ENCODE assay signal across 10 mouse cellular contexts in the genomic region with DNA sequence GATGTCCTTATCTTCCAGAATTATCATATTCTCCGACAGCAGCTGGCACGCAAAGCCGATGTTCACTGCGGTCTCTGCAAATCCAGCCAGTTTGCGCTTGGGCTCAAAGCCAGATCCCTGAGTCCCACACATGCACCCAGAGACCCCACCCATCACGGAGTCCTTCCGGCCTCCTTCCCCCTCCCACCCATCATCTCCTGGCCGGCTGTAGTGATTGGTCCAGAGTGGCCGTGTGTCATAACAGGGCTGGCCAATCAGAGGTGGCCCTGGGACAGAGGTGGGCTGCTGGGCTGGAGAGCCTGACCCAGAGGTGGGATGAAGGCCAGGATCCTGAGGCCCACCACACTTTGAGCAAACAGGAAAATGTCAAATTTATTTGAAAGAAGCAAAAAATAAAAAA. TPM values are rescaled to one million over a fixed set of nuclear protein-coding genes. Genes with fewer than 3 reads are reported as not detected.
DNase-seq lines count a peak whose midpoint lies in the region; ATAC-seq and TF ChIP-seq lines count a peak whose summit lies in the region.
"Had no signal": no experiment of that assay in that cellular context is flagged by ENCODE, and none has a peak within 500 bp of the region (broad histone marks: within the 10 kb centered on the region; RNA-seq: fewer than 3 reads in every experiment).

No protein-coding gene starts in this region.

- no peak for DNase-seq in forebrain, embryonic 10.5 days (ENCODE audit: extremely low spot score, low spot score)
- DNase-seq in forebrain, postnatal 0 days = peak; percentile 23
- peak; percentile 50 for DNase-seq in midbrain, embryonic 10.5 days (ENCODE audit: low spot score)
- no peak for DNase-seq in left cerebral cortex, adult 8-10 months (ENCODE audit: low spot score in 2 of 2)
- no peak for DNase-seq in cerebellum, adult 11 months

- no peak overlapping the region; the same call in 1 of the 2 replicates for H3K4me2 ChIP-seq in forebrain, embryonic 15.5 days (replicated peaks)
- no peak overlapping the region for H3K4me2 ChIP-seq in forebrain, postnatal 0 days (ENCODE audit: low read depth)

- no peak for TF ChIP-seq CTCF in ES-Bruce4 (IDR thresholded peaks at IDR 0.05; ENCODE audit: low read depth, low read length)
- TF ChIP-seq CTCF in forebrain, postnatal 0 days (IDR thresholded peaks at IDR 0.05; ENCODE audit: low read depth) = no peak

- H3K27ac ChIP-seq in forebrain, embryonic 10.5 days = no peak overlapping the region
- no peak overlapping the region for H3K27ac ChIP-seq in forebrain, embryonic 15.5 days (replicated peaks)
- no peak overlapping the region for H3K27ac ChIP-seq in ES-Bruce4 (ENCODE audit: insufficient read depth, low read length)
- H3K27ac ChIP-seq in forebrain, postnatal 0 days (ENCODE audit: low read depth, low read length) = no peak overlapping the region
- H3K27ac ChIP-seq in midbrain, embryonic 10.5 days (replicated peaks) = no peak overlapping the region; the same call in 1 of the 2 replicates
- H3K27ac ChIP-seq: macrophage had no signal

- peak overlapping the region; percentile 35 for H3K4me3 ChIP-seq in forebrain, embryonic 10.5 days
- H3K4me3 ChIP-seq in forebrain, embryonic 15.5 days = no peak overlapping the region
- peak overlapping the region; percentile 46 for H3K4me3 ChIP-seq in ES-Bruce4 (ENCODE audit: low read depth, low read length)
- no peak overlapping the region for H3K4me3 ChIP-seq in forebrain, postnatal 0 days (ENCODE audit: low read depth, low read length)
- peak overlapping the region; percentile 42 for H3K4me3 ChIP-seq in midbrain, embryonic 10.5 days

- H3K4me1 ChIP-seq in forebrain, embryonic 10.5 days = peaks cover 10% of the 10 kb centered on the region
- H3K4me1 ChIP-seq in forebrain, embryonic 15.5 days = no peaks in the 10 kb centered on the region
- H3K4me1 ChIP-seq in ES-Bruce4 (ENCODE audit: control insufficient read depth, insufficient read depth, low read length) = no peaks in the 10 kb centered on the region
- no peaks in the 10 kb centered on the region for H3K4me1 ChIP-seq in forebrain, postnatal 0 days (ENCODE audit: insufficient read depth)
- H3K4me1 ChIP-seq in midbrain, embryonic 10.5 days = peaks cover 9% of the 10 kb centered on the region

- ATAC-seq in forebrain, embryonic 15.5 days (replicated peaks) = no peak
- ATAC-seq in forebrain, postnatal 0 days = peak; percentile 68
- ATAC-seq in granulocyte monocyte progenitor cell, adult 5-6 weeks (replicated peaks; ENCODE audit: poor library complexity, severe bottlenecking) = no peak

- H3K9ac ChIP-seq in forebrain, embryonic 15.5 days (replicated peaks) = no peak overlapping the region
- H3K9ac ChIP-seq in ES-Bruce4 (ENCODE audit: low read depth, poor library complexity, severe bottlenecking) = no peak overlapping the region
- no peak overlapping the region for H3K9ac ChIP-seq in forebrain, postnatal 0 days

- WGBS in forebrain, embryonic 10.5 days = 27% methylated on average over 9 of the region's 9 CpGs
- 28% methylated on average over 9 of the region's 9 CpGs for WGBS in forebrain, embryonic 15.5 days
- 22% methylated on average over 9 of the region's 9 CpGs for WGBS in forebrain, postnatal 0 days
- 27% methylated on average over 9 of the region's 9 CpGs for WGBS in midbrain, embryonic 10.5 days

- peaks cover 8% of the 10 kb centered on the region; the same call in 1 of the 2 replicates for H3K9me3 ChIP-seq in forebrain, embryonic 10.5 days
- no peaks in the 10 kb centered on the region for H3K9me3 ChIP-seq in forebrain, embryonic 15.5 days
- H3K9me3 ChIP-seq in ES-Bruce4 (replicated peaks; ENCODE audit: control insufficient read depth, insufficient read depth, low read length, poor library complexity, severe bottlenecking) = no peaks in the 10 kb centered on the region
- no peaks in the 10 kb centered on the region for H3K9me3 ChIP-seq in forebrain, postnatal 0 days (ENCODE audit: low read length)
- no peaks in the 10 kb centered on the region for H3K9me3 ChIP-seq in midbrain, embryonic 10.5 days (replicated peaks)

- TF ChIP-seq EP300 in ES-Bruce4 (IDR thresholded peaks at IDR 0.05; ENCODE audit: insufficient read depth, low read depth, low read length) = no peak

- no peaks in the 10 kb centered on the region; the same call in 1 of the 2 replicates for H3K27me3 ChIP-seq in forebrain, embryonic 10.5 days (ENCODE audit: poor library complexity, severe bottlenecking)
- no peaks in the 10 kb centered on the region for H3K27me3 ChIP-seq in forebrain, embryonic 15.5 days
- no peaks in the 10 kb centered on the region for H3K27me3 ChIP-seq in ES-Bruce4 (ENCODE audit: control insufficient read depth, insufficient read depth, low read length, poor library complexity, severe bottlenecking)
- no peaks in the 10 kb centered on the region for H3K27me3 ChIP-seq in forebrain, postnatal 0 days (ENCODE audit: insufficient read depth, low read length)
- 0 out of 2 replicates have a peak, but pooled peaks cover 8% of the 10 kb centered on the region for H3K27me3 ChIP-seq in midbrain, embryonic 10.5 days (ENCODE audit: low read depth, poor library complexity, severe bottlenecking)

- no peaks in the 10 kb centered on the region for H3K36me3 ChIP-seq in forebrain, embryonic 10.5 days (replicated peaks)
- no peaks in the 10 kb centered on the region for H3K36me3 ChIP-seq in forebrain, embryonic 15.5 days
- no peaks in the 10 kb centered on the region for H3K36me3 ChIP-seq in ES-Bruce4 (ENCODE audit: control insufficient read depth, insufficient read depth, low read length, poor library complexity, severe bottlenecking)
- no peaks in the 10 kb centered on the region for H3K36me3 ChIP-seq in forebrain, postnatal 0 days (ENCODE audit: insufficient read depth)
- H3K36me3 ChIP-seq in midbrain, embryonic 10.5 days = no peaks in the 10 kb centered on the region

- TF ChIP-seq POLR2A in ES-Bruce4 (IDR thresholded peaks at IDR 0.05; ENCODE audit: insufficient read depth, low read length) = peak; percentile 38

RNA-seq across cellular contexts. Expression of a gene that starts 12.8 kb away (rescaled TPM):
- 0.51 and 0.71 TPM in 2 replicates for polyA plus RNA-seq in forebrain, embryonic 10.5 days (2016; fragmentation: Nextera tagmentation; extraction: Ambion mirVana)
- 0.23 and 0.33 TPM in 2 replicates for polyA plus RNA-seq in forebrain, embryonic 15.5 days (2015; fragmentation: Nextera tagmentation; extraction: Ambion mirVana)
- 1.2 and 1.6 TPM in 2 replicates for polyA plus RNA-seq in ES-Bruce4 (2011; ENCODE audit: insufficient read depth, insufficient read length, low read depth, missing spikeins)
- 0.05 and 0.38 TPM in 2 replicates for total RNA-seq in forebrain, postnatal 0 days (2014; rRNA removed)
- 0.16 and 0.46 TPM in 2 replicates for polyA plus RNA-seq in forebrain, postnatal 0 days (2015; fragmentation: Nextera tagmentation; extraction: Ambion mirVana)
- polyA plus RNA-seq in midbrain, embryonic 10.5 days (2016; fragmentation: Nextera tagmentation; extraction: Ambion mirVana) = 0.41 and 0.79 TPM in 2 replicates
- under 1 TPM in 3 of 4 experiments, not detected in 1; 0.08 to 0.21 (median 0.18) TPM for total RNA-seq in left cerebral cortex, adult 8-10 months (2022)
- total RNA-seq in granulocyte monocyte progenitor cell, adult 5-6 weeks (2014; fragmentation: Nextera tagmentation) = 0.64 TPM in 1 of 2 replicates, not detected in the other
- total RNA-seq in granulocyte monocyte progenitor cell, adult 5-6 weeks (2017) = not detected in 2 replicates
- polyA plus RNA-seq: macrophage; small intestine, adult 2 months had no signal

RNA-seq across cellular contexts. Expression of a gene that starts 31.5 kb away (rescaled TPM):
- 0.05 and 0.07 TPM in 2 replicates for polyA plus RNA-seq in forebrain, embryonic 10.5 days (2016; fragmentation: Nextera tagmentation; extraction: Ambion mirVana)
- 0.23 and 0.61 TPM in 2 replicates for polyA plus RNA-seq in forebrain, embryonic 15.5 days (2015; fragmentation: Nextera tagmentation; extraction: Ambion mirVana)
- polyA plus RNA-seq in ES-Bruce4 (2011; ENCODE audit: insufficient read depth, insufficient read length, low read depth, missing spikeins) = not detected in 2 replicates
- total RNA-seq in forebrain, postnatal 0 days (2014; rRNA removed) = 0.62 and 1.9 TPM in 2 replicates
- 0.03 and 0.18 TPM in 2 replicates for polyA plus RNA-seq in forebrain, postnatal 0 days (2015; fragmentation: Nextera tagmentation; extraction: Ambion mirVana)
- 1.4 and 2.1 TPM in 2 replicates for polyA plus RNA-seq in midbrain, embryonic 10.5 days (2016; fragmentation: Nextera tagmentation; extraction: Ambion mirVana)
- not detected for total RNA-seq in left cerebral cortex, adult 8-10 months (2022)
- not detected in 2 replicates for total RNA-seq in granulocyte monocyte progenitor cell, adult 5-6 weeks (2014; fragmentation: Nextera tagmentation)
- total RNA-seq in granulocyte monocyte progenitor cell, adult 5-6 weeks (2017) = not detected in 2 replicates
- polyA plus RNA-seq: macrophage had no signal

RNA-seq across cellular contexts. Expression of a gene that starts 35.2 kb away (rescaled TPM):
- 32.8 and 34.8 TPM in 2 replicates for polyA plus RNA-seq in forebrain, embryonic 10.5 days (2016; fragmentation: Nextera tagmentation; extraction: Ambion mirVana)
- 31.3 and 32.9 TPM in 2 replicates for polyA plus RNA-seq in forebrain, embryonic 15.5 days (2015; fragmentation: Nextera tagmentation; extraction: Ambion mirVana)
- 29.5 and 32.8 TPM in 2 replicates for polyA plus RNA-seq in ES-Bruce4 (2011; ENCODE audit: insufficient read depth, insufficient read length, low read depth, missing spikeins)
- total RNA-seq in forebrain, postnatal 0 days (2014; rRNA removed) = 40.3 and 41.9 TPM in 2 replicates
- 27.9 and 30.5 TPM in 2 replicates for polyA plus RNA-seq in forebrain, postnatal 0 days (2015; fragmentation: Nextera tagmentation; extraction: Ambion mirVana)
- 31.6 and 35.3 TPM in 2 replicates for polyA plus RNA-seq in midbrain, embryonic 10.5 days (2016; fragmentation: Nextera tagmentation; extraction: Ambion mirVana)
- total RNA-seq in left cerebral cortex, adult 8-10 months (2022) = 10 to 100 TPM; 40.7 to 46.6 (median 44.7) TPM
- 43.7 and 48.2 TPM in 2 replicates for total RNA-seq in granulocyte monocyte progenitor cell, adult 5-6 weeks (2014; fragmentation: Nextera tagmentation)
- 17.5 and 28.8 TPM in 2 replicates for total RNA-seq in granulocyte monocyte progenitor cell, adult 5-6 weeks (2017)

RNA-seq across cellular contexts. Expression of a gene that starts 50.9 kb away (rescaled TPM):
- polyA plus RNA-seq in forebrain, embryonic 10.5 days (2016; fragmentation: Nextera tagmentation; extraction: Ambion mirVana) = 7.4 and 7.5 TPM in 2 replicates
- polyA plus RNA-seq in forebrain, embryonic 15.5 days (2015; fragmentation: Nextera tagmentation; extraction: Ambion mirVana) = 8.0 and 8.5 TPM in 2 replicates
- polyA plus RNA-seq in ES-Bruce4 (2011; ENCODE audit: insufficient read depth, insufficient read length, low read depth, missing spikeins) = 24.9 TPM in 2 replicates
- 17.9 and 18.7 TPM in 2 replicates for total RNA-seq in forebrain, postnatal 0 days (2014; rRNA removed)
- polyA plus RNA-seq in forebrain, postnatal 0 days (2015; fragmentation: Nextera tagmentation; extraction: Ambion mirVana) = 13.3 and 14.1 TPM in 2 replicates
- 4.8 and 6.1 TPM in 2 replicates for polyA plus RNA-seq in midbrain, embryonic 10.5 days (2016; fragmentation: Nextera tagmentation; extraction: Ambion mirVana)
- 10 to 100 TPM; 53.0 to 65.9 (median 61.2) TPM for total RNA-seq in left cerebral cortex, adult 8-10 months (2022)
- 9.3 and 10.1 TPM in 2 replicates for total RNA-seq in granulocyte monocyte progenitor cell, adult 5-6 weeks (2014; fragmentation: Nextera tagmentation)
- 2.8 and 6.8 TPM in 2 replicates for total RNA-seq in granulocyte monocyte progenitor cell, adult 5-6 weeks (2017)

Comparison
In these comparisons a context has a peak if more than half of its experiments do, and no peak if none do; other contexts are left out.
1. DNase-seq: peak in forebrain, postnatal 0 days (single experiment) and midbrain, embryonic 10.5 days (single experiment); none in forebrain, embryonic 10.5 days (single experiment), left cerebral cortex, adult 8-10 months (0 of 2) and cerebellum, adult 11 months (single experiment).
2. H3K4me3 ChIP-seq: peak in forebrain, embryonic 10.5 days (single experiment), ES-Bruce4 (single experiment) and midbrain, embryonic 10.5 days (single experiment); none in forebrain, embryonic 15.5 days (single experiment) and forebrain, postnatal 0 days (single experiment).